Mouse (Mus musculus) urinary bladder, postnatal 4 days (tissue): ENCODE results near the gene Olfr103.

Experiments used
- DNase-seq, 2 experiments: peaks; one replicate each; pipeline ENCODE4 v3.0.0; 2021 to 2022; ENCODE audit warnings: low spot score in 2 of 2

Gene Olfr103

DNA sequence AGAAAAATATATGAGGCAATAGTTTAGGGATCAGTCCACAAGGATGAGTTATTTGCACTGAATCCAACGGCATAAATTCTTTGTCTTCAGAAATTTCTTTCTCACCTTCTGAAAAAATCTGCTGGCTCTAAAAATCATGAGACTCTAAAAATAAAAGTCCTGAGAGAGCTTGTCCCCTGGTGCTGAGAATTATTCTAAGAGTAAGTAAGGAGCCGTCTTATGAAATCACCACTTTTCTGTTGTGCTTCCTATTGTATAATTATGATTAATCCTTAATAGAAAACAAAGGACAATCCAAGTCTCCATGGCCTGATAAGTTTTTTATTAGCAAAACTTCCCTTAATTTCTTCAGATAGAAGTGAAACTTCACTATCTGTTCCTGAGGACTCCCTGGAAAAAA, at the start of gene Olfr103:
Gene Olfr103, minus strand, starts transcription at position 101 of the 400 bp plus-strand sequence.
- DNase-seq: no peak

DNA sequence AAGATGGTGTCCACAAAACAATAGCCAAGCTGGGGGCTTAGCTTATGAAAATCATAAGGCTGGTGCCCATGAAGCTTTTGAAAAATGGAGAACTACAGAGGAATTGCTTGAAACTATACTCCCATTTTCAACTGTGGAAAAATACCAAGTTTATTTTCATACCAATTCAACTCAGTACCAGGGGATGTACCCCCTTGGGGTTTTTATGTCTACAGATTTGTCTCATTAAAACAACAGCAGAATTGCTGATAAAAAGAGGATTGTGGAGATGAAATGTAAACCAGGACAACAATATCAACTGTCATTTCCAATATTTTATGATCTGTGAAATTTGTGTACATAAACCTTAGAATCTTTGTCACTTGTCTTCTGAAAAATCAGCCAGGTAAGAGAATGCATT, 39.2 kb upstream of the Olfr103 start, which contains the start of gene Olfr105-ps:
Gene Olfr105-ps, plus strand, starts transcription at position 301 of the 400 bp plus-strand sequence.
- no peak for DNase-seq

DNA sequence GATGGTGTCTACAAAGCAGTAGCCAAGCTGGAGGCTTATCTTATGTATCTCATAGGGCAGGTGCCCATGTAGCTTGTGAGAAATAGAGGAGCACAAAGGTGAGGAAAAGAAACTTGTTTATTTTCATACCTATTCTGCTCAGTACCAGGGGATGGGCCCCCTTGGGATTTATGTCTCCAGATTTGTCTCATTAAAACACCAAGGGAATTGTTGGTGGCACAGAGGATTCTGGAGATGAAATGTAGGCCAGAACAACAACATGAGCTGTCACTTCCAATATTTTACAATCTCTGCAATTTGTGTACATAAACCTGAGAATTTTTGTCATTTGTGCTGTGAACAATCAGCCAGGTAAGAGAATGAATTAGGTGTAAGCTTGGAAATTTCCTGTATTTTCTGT, 19.8 kb upstream of the Olfr103 start, which contains the start of gene Olfr104-ps:
Gene Olfr104-ps, plus strand, starts transcription at position 301 of the 400 bp plus-strand sequence.
- no peak for DNase-seq

DNA sequence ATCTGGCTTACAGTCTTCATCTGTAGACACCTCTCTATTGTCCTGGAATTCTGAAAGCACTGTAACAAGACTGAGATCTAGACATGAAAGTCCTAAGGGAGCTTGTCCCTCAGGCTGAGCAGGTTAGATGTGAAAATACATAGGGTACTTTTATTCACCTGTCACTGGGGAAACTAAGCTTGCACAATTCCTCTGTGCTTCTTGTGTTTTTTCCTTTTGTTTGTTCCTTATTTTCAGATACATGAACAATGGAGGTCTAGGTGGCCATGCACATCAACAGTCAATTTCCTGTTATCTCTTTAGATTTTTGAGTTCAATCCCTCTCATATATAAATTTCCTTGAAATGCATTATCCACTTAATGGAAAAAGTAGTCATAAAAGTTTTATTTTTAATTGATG, 22.5 kb downstream of the Olfr103 start, which contains the start of gene Olfr102:
Gene Olfr102, minus strand, starts transcription at position 101 of the 400 bp plus-strand sequence.
- no peak for DNase-seq

DNA sequence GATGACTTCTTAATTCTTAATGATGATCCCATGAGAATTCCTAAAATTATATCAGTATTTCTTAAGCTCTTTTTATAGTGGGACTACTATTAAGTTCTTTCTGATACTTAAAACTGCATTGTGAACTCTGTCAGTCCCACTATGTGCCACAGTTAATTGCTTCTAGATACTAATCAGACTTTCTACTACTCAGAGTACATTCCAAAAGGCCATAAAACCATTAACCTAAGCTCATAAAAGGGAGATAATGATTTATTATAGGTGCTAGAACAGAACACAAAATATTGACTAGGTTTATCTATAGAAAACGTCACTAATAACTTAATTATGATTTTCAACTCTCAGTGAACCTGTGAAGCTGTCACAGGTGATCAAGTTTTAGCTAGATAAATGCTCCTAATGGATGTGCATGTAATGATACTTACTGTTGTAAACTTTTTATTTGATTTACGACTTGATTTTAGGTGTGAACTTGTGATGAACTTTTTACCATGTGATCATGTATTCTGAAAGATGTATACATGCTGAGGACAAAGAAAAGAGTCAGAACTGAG, 29.3 kb downstream of the Olfr103 start:
- DNase-seq: no peak

DNA sequence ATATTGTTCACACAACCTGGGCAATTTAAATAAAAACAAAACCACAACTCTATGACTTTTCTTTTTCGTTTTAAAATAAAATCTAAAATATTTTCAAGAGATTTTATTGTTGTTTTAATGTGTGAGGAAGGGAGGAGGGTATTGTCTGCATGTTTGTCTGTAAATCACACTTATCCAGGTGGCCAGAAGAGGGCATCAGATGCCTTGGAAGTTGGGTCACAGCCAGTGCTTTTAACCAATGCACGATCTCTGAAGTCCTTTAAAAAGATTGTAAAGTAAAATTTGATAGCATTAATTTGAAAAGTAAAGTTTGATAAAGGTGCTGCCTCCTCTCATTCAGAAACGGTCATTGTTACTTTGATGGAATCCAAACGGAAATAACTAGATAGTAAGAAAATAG, 31.0 kb downstream of the Olfr103 start:
- DNase-seq: no peak

DNA sequence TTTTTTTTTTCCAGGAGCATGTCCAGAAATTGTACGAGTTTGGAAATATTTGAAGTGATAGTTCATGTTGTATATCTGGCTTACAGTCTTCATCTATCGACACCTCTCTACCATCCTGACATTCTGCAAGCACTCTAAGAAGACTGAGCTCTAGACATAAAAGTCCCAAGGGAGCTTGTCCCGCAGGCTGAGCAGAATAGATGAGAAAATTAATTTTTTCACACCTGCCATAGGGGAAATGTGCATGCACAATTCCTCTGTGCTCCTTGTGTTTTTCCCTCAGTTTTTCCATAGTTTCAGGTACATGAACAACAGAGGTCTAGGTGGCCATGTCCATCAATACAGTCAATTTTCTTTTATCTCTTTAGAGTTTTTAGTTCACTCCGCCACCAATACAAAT, 35.3 kb downstream of the Olfr103 start, which contains the start of gene Olfr101:
Gene Olfr101, minus strand, starts transcription at position 101 of the 400 bp plus-strand sequence.
- no peak for DNase-seq
